Mouse (Mus musculus): ENCODE data around the gene Slc11a2. TPM values are rescaled to one million over a fixed set of nuclear protein-coding genes. Genes with fewer than 3 reads are reported as not detected.
"Not testable (repeated sequence)": the region's sequence is repeated elsewhere in the genome, so short reads cannot be mapped to it uniquely, and the experiment has no call there.

Gene Slc11a2
- polyA plus RNA-seq, 2 experiments from 2014 or later = 31.4 to 39.1 TPM

DNA sequence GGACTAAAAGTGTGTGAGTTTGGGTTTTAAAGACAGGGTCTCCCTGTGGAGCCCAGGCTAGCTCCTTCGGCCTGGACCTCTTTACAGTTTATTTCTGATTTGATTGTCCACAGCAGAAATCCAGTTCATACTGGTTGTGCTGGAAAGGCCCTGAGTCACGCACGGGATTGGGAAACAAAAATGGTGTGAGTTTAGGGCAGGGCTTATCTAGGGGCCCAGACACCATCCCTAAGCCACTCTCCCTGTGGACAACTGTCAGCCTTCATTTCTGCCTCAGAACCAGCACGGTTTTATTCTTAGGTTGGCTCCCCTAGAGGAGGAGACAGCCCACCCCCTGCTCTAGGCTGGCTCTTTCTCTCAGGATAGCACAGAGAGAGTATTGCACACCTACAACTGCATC lies 8.4 kb upstream of the Slc11a2 start:
- ATAC-seq = no peak

DNA sequence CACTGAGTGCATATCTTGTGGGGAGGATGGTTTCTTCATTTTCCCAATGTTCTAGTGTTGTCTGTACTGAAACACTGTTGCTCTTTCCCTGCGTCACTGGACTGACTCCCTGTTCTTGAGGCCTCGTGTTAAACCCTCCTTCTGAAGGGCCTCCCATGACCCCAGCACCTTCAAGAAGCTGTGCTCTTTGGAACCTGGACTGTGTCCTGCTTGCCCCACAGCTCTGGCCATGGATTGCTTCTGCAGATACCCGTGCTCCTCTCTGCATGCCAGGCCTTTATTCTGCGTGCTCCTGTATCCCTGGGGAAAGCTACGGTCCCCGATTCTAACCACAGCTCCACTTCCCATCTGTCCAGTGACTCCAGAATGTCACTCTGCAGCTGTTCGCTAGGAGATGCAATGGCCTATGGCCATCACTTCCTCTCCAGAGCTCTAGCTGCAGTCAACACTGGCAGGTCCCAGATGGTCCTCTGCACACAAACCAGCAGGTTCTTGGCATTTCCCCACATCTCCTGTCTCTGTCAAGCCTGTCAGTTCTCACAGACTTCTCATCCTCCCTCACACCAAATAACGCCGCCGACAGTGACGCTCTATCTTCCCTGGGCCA lies 5.2 kb upstream of the Slc11a2 start:
- ATAC-seq = no peak

DNA sequence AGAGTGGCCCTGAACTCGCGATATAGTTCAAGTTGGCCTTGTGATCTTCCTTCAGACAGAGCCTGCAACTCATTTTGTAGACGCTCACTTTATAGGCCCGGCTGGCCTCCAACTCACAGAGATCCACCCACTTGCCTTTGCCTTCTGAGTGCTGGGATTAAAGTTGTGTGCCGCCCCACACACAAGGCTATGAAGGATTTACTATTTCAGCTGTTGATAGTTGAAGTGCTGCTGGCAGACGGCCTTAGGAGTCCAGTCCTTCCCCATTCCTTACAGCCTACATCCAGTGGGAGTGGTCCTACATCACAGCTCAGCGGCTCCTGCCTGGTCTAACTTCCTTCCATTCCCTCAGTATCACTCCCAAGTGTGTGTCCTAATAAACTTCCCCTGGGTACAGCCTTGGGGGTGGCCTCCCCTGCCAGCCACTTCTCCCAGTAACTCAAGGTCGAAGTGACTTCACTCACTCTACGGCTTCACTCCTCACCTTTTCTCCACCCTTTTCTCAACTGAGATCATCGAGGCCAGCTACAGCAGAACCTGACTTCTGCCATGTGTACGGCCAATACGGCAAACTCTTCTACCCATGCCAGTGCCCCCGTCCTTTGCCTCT lies 3.5 kb upstream of the Slc11a2 start:
- no peak for ATAC-seq

DNA sequence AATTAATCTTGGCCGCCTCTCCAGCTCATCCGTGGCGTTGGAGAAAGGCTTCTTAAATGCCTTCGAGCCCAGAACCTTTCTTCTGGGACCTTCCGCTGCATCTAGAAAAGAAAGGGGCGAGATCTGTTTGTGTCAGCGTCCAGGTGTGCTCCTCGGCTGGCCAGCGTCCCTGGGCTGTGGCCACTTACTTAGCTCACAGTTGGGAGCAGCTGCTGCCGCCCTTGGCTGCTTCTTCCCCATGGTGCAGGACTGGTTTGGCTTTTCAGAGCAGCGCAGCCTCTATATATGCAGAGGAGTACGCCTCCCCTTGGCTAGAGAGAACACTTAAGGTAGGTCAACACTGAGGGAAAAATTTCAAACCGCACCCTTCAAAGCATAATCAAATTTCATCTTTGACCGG lies 956 bp downstream of the Slc11a2 start:
- no peak for ATAC-seq

DNA sequence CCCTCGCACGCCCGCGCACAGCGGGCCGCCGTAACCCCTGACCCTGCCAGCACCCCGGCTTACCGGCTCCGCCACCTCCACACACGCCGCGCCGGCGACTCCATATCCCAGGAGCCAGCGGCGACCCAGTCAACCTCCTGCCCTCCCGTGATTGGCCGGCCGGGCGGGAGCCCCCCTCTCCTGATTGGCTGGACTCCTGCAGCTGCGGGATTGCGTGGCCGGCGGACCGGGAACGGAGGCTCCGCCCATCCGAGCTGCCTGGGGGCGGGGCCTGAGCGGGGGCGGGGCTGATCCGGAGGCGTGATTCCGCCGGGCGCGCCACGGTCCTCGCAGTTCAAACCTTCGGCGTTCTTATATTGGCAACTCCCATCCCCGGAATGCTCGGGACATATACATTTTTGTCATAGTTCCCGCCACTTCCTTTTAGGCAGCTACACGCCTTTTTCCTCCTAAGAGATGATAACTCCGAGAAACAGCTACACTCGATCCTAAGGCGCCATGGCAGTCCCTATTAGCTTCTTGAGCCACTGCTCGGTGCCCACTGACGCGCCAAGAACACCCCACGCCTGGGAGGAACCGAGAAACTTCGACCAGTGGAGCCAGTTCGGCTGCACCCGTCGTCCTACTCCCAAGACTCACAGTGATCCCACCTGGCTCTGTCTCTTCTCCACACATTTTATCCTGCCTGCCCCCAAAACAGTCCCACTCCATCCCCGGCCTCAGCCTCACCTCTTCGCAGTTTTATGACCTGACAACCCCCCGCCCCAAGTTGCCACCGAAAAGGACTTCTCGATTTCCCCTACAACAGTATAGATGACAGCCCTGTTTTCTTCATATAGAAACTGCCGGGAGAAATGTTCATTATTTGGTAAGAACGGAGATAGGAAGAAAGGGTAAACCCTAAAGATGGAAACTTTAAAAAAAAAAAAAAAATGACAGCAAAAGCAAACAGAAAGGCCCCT lies 1.7 kb downstream of the Slc11a2 start:
- ATAC-seq = peak; percentile 83

DNA sequence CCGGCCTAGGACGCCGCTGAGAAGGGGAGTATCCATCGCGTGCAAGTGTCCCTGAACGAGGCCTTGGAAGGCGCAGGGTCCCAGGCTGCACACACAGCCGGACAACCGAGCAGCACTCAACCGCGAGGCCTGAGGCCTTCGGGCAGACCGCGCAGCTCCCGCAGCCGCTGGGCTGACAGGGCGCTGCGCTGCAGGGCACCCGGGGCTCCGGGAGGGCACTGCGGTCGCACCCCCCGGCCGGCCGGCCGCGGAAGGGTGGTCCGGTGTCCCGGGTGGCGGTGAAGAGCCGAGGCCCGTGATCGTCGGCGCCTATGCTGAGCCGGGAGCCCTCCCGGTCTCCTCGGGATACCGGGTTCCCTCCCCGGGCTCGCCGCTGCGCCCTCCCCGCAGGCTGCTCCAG lies 2.4 kb downstream of the Slc11a2 start:
- ATAC-seq = peak; percentile 13

DNA sequence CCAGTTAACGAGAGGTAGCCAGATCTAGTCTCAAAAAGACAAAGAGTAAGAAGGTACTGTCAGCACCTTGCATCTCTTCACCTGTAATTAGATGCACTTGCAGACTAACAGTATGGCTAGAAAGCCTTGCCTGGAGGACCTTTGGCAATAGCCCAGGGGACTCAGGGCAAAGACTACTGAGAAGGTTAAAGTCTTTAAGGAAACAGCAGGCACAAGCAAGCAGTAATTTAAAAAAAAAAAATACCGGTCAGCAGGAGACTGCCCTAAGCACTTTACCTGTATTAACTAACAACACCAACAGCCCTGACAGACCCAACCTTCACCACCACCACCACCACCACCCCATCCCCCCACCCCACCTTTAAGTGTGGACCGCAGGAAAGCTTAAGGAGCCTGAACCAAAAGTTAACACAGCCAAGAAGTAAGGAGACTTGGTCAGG lies 3.1 kb downstream of the Slc11a2 start, which contains the start of gene Gm5475:
TSS of gene Gm5475 (plus strand) at position 390 of the 440 bp plus-strand sequence.
- not testable (repeated sequence) for ATAC-seq

DNA sequence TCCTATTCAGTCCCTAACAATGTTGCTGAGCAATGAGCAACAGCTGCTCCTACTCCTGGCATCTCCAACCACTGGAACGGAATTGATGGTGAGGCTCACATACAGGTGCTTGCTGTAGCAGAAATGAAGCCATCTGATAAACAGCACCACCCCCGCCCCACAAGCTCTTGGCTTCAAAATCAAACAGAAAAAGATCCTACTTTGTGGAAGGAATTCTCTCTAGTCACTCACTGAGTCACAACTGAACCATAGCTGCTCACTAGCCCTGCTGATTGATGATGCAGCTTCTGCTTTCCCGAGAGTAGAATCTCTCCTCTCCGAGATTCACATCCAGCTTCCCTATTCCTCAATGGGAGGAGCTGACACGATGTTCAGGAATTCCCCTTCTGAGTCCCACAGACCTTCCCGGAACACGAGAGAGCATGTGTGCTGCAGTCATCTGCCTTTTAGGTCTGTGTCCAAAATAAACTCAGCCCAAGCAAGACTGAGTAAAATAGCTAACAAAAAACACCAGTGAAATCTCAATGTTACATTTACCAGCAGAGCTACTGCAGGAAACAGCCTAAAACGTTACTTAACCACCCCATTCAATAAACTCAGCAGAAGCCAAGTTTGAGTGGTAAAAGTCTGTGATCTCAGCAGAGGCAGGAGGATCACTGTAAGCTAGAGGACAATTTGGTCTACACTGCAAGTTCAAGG lies 3.7 kb downstream of the Slc11a2 start:
- ATAC-seq = no peak

DNA sequence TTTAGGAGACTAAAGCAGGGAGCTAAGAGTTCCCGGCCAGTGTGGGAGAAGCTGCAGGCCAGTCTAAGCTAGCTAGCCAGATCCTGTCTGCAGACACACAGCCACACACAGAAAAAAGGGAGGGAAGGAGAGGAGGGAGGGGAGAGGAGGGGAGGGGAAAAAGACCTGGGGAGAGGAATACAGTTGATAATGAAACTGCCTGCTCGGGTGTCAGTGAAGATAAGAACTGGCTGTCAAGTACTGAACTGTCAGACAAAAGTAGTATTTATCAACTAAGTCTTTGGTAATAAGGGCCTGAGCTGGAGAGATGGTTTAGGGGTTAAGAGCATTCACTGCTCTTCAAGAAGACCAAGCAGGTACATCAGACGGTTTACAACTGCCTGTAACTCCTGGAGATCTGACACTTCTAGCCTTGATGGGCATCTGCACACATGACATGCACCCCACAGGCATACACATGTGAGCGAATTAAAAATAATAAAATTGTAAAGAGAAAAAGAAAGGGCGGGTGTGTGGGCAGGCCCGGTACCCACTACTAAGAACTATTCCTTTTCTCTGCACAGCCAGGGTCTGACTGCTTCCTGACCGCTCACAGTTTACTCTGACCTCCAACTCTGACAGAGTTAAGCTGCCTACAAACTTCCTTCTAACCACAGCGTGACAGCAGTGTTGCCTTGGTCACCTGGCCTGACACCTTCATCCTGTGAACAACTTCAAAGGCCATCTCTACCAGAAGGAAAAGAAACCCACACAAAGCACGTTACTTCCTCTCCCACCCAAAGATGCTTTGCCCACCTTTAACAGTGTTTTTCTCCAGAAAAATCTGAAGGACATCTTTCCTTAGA lies 4.7 kb downstream of the Slc11a2 start:
- no peak for ATAC-seq

DNA sequence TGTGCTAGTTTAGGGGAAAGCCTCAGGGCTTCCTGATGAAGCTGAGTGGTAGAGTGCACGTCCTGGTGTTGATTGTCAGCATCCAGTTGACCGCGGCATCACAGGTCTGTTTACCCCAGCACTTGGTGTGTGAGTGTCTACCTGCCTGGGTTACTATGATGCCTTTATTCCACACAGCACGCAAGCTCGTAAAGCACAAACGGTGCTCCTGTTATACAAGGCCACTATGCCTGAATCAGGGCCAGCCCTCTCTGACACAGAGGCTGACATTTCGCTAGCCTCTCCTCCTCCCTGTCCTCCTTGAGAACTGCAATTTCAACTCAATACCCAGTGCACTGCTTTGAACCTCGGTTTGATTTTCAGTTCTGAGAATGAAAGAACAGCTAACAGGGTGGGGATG lies 5.6 kb downstream of the Slc11a2 start:
- ATAC-seq = peak; percentile 12

DNA sequence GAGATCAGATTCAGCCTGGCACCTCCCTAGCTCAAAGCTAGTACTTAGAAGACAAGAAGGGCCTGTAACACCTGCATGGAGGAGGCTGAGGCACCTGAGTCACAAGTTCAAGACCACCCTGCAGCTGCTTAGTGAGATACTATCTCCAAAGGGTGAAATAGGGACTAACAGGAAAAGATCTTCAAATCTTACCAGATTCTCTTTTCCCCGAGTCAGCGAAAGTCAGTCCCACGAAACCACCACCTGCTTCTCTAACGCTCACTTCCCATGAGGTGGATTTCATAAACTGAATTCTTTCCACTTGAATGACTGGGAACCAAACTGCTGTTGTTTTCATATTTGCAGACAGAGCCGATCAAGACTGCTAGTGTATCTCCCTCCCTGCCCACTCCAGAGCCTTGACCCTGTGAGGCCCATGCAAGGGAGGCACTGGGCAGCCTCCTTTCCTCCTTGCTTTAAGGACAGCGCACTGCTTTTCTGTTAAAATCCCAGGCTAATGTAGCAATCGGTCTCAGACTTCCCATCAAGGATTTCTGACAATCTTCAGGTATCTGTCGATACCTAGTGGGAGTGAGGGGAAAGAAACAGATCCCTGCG lies 6.9 kb downstream of the Slc11a2 start:
- no peak for ATAC-seq

DNA sequence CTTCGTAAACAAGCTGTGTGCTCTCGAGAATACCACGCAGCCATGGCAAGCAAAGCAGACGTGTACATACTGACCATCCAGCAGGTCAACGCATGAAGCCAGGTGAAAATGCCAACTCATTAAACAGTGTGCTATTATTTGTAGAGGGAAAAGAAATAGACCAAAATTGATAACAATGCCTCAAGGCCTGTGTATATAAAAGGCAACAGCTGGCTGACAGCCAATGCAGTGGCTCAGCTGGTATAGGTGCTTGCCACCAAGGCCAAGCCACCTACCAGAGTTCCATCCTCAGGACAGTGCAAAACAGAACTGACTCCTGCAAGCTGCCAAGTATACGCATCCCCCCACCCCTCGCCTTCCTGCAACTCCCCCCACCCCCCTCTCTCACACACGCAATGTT lies 9.2 kb downstream of the Slc11a2 start:
- no peak for ATAC-seq

DNA sequence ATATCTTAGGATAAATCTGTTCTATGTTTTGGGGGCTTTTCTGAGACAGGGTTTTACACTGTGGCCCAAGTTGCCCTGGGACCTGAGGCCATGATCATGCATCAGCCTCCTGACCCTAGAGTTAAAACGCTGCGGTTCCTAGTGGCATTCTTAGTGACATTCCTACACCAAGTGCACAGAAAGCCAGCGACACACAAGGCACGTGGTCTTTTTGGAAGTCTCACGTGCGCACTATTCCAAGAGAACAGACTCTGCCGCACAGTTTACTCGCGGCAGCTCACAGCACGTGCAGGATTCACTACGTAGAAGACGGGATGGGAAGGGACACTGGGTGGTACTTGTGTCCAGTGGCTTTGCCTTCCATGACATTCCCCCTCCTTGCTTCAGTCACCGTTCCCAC lies 9.9 kb downstream of the Slc11a2 start:
- ATAC-seq = no peak

DNA sequence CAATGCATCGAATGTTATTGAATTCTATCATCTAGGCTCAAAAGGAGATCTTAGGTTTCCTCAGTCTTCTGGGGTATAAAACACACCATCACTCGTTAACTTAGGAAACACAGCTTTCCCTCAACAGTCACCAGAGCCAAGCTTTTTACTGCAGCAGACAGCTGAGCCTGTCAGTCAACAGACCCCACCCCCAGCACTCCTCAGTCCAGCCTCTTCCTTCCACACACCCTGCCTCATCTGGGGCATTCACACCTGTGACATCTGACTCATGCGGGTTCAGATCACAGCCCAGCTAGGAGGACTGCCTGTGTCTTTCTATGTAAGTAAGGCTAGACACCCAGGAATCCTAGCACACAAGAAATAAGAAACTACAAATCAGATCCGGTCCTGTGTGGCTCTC lies 10.9 kb downstream of the Slc11a2 start:
- ATAC-seq = peak; percentile 76

DNA sequence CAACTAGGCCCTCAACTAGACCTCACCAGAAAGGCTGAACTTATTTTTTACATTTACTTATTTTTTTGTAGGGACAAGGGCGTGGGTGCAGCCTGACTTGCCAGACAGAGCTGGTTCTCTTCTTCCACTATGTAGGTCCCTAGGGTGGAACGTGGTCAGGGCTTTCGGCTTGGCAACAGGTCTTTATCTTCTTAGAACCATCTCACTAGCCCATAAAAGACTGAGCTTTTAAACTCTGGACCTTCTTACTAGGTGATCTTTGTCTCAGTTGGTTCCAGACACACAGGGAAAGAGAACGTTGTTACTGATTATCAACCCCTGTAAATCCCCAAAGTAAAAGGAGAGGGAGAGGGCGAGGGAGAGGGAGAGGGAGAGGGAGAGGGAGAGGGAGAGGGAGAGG lies 11.6 kb downstream of the Slc11a2 start:
- ATAC-seq = no peak

DNA sequence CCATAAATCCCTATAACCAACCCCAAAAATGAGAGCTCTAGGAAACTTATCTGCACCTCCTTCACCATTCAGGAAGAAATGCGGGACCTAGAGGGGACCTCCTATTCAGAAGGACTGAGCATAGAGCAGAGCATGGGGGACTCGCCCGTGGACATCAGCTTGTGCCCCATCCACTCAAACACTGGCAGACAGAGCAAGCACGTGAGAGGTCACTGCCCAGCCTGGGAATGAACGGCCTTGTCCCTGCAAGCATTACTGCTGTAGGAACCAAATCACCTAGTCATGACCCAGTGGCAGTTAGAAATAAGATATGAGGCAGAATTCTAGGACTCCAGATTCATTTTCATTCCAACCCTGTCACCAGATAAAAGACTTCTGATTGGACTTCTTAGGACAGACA lies 13.1 kb downstream of the Slc11a2 start:
- no peak for ATAC-seq

DNA sequence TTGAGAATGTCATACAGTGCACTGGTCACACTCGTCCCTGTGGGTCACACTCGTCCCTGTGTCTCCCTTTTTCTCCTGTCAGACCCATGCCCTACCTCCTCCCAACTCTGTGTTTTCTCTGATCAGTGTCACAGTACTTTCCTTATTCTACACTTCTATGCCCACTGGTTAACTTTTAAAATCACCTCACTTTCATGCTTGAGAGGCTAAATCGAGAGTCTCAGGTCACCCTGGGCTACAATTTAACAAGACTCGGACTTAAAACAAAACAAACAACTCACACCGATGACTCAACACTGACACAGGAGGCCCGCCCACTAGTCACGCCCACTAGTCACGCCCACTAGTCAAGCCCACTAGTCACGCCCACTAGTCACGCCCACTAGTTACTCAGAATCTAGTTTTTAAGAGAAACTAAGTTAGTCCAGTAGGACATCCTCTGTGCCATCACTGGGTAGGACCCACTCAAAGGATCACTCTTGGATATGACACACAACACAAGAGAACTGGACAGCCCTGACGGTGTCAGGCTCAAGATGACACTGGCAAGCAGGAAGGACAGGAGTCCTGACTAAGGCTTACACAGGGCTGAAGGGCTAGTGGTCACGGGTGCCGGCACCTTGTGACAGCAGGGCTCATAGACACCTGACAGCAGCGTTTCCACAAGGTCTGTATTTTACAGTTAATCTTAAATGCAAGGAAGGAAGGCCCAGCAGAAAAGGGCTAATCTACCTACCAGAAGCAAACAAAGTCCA lies 13.8 kb downstream of the Slc11a2 start:
- ATAC-seq = no peak

DNA sequence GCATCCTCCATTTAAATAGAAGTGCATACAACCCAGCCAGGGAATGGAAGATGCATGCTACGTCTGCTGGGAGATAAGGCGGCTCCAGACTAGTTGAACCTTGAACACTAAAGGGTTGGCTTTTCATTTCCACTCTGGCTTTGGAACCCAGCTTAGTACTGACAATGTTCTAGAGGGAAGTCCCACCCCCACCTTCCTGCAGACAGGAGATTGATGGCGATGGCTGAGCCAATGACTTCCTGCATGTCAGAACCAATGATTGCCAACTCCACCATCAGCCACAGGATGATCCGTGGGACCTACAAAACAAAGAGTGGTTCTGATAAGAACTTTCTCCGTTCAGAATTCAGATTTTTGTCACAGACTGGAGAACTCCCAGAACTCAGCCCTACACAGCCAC lies 18.8 kb downstream of the Slc11a2 start:
- peak; percentile 58 for ATAC-seq

DNA sequence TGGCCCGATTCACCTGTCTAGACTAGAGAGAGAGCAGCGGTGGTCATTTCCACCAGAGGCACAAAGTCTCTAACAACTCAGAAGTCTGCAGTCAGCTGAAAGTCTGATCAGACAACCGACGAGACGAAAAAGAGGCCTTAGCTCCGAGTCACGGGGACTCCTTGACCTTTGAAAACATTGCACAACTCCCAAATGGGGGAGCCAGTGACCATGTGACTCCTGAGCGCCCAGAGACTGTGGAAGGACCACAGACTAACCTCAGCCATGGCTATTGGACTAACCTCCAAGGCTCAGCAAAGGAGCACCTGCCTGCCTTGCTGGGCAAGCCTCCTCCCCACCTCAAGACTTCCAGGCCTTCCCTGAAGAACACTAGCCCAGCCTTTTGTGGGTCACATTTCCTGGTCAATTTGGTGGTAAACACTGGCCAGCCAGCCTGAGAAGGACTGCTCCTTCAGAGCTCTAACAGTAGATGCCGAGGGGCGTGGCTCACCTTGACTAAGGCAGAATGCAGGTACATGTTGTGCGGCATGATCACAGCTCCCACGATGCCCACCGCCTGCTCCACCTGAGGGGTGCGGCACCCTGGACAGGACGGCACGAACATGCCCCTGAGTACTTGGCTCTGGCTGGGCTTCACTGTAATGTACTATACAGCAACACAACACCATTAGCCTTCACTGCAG lies 21.4 kb downstream of the Slc11a2 start:
- no peak for ATAC-seq

DNA sequence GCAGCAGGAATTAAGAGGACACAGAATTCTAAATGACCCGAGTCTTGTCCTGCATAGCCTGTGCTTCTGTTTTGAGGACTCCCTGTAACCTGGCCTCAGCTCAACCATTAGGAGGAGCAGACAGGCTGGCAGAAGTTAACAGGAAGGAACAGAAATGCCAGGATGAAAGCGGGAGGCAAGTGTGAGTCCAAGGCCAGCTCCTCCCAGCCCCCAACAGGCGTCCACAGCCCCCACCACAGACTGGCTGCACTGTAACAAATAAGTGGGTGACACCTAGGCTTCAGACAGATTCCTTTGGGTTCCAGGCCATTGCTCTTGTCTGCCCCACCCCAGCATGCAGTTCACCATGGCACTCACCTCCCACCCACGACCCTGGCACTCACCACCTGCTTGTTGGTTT lies 22.1 kb downstream of the Slc11a2 start:
- ATAC-seq = no peak
